Mouse (Mus musculus): ENCODE data around the gene Sap18. TPM values are rescaled to one million over a fixed set of nuclear protein-coding genes. Genes with fewer than 3 reads are reported as not detected.
"Not testable (repeated sequence)": the region's sequence is repeated elsewhere in the genome, so short reads cannot be mapped to it uniquely, and the experiment has no call there.

Gene Sap18
- polyA plus RNA-seq, 2 experiments = 6.0 to 18.0 TPM

GRCm38 (mm10) chr14:57825788-57826751, 28.1 kb downstream of the Sap18 start, which contains the start of the genes Ska3 and Mrpl57:
Gene Ska3, minus strand, starts transcription at chr14:57826185.
Gene Mrpl57, plus strand, starts transcription at chr14:57826234.
- peak; percentile 96 for ATAC-seq (ENCODE audit: insufficient read depth)
- peaks cover 9 to 14% of the 10 kb centered on the region in 2 experiments for H3K4me1 ChIP-seq (replicated peaks; ENCODE audit: control insufficient read depth in 2 of 2, insufficient read depth in 2 of 2, low read length in 1 of 2)
- H3K9me3 ChIP-seq (ENCODE audit: control insufficient read depth, low read length) = no peaks in the 10 kb centered on the region
- no peaks in the 10 kb centered on the region for H3K27me3 ChIP-seq (ENCODE audit: control insufficient read depth, insufficient read depth, low read length)
- under 1% methylated on average over 96 of the region's 96 CpGs for WGBS (ENCODE audit: insufficient replicate concordance)
- peak within 1 kb of the TSS; percentile 80 to 99 for H3K4me3 ChIP-seq (ENCODE audit: insufficient read depth in 1 of 2, low read depth in 2 of 2, low read length in 2 of 2)
- peak within 1 kb of the TSS; percentile 96 for H3K9ac ChIP-seq (replicated peaks)
- peaks cover 17% of the 10 kb centered on the region for H3K36me3 ChIP-seq (replicated peaks; ENCODE audit: control insufficient read depth, insufficient read depth, low read depth)
- peak within 1 kb of the TSS; percentile 97 for H3K4me2 ChIP-seq (ENCODE audit: low read depth)
- peak within 1 kb of the TSS; percentile 79 for H3K27ac ChIP-seq
- TF ChIP-seq CTCF (IDR thresholded peaks at IDR 0.05; ENCODE audit: low read depth) (peak; percentile 38), EP300 (IDR thresholded peaks at IDR 0.05; ENCODE audit: low read depth) (peak; percentile 49; the same call in 1 of the 2 replicates)
- DNase-seq (ENCODE audit: low read depth in 3 of 3, low spot score in 3 of 3) = peak; percentile 83 to 90 (median 85)

- peak overlapping the region; percentile 97 for H3K4me2 ChIP-seq (ENCODE audit: low read depth)
- 44% methylated on average over 1 of the region's 1 CpGs for WGBS (ENCODE audit: insufficient replicate concordance)
- no peak for ATAC-seq (ENCODE audit: insufficient read depth)
- H3K9ac ChIP-seq (replicated peaks) = peak overlapping the region; percentile 96
- no peak for DNase-seq (ENCODE audit: low read depth in 3 of 3, low spot score in 3 of 3)
- peaks cover 5% of the 10 kb centered on the region for H3K36me3 ChIP-seq (replicated peaks; ENCODE audit: control insufficient read depth, insufficient read depth, low read depth)
- H3K4me3 ChIP-seq (ENCODE audit: insufficient read depth in 1 of 2, low read depth in 2 of 2, low read length in 2 of 2) = peak overlapping the region; percentile 80 to 99
- H3K27me3 ChIP-seq (ENCODE audit: control insufficient read depth, insufficient read depth, low read length) = no peaks in the 10 kb centered on the region
- no peaks in the 10 kb centered on the region for H3K9me3 ChIP-seq (ENCODE audit: control insufficient read depth, low read length)
- TF ChIP-seq EP300 (IDR thresholded peaks at IDR 0.05; ENCODE audit: low read depth) (no peak), CTCF (IDR thresholded peaks at IDR 0.05; ENCODE audit: low read depth) (no peak)
- H3K4me1 ChIP-seq (replicated peaks; ENCODE audit: control insufficient read depth in 2 of 2, insufficient read depth in 2 of 2, low read length in 1 of 2) = peaks cover 9 to 14% of the 10 kb centered on the region in 2 experiments
- peak overlapping the region; percentile 79 for H3K27ac ChIP-seq
These were observed 29.3 kb downstream of the Sap18 start for GRCm38 (mm10) chr14:57827284-57827683.

GRCm38 (mm10) chr14:57833526-57833925, 35.5 kb downstream of the Sap18 start:
- ATAC-seq (ENCODE audit: insufficient read depth) (no peak), DNase-seq (ENCODE audit: low read depth in 3 of 3, low spot score in 3 of 3) (no peak)
- Histone ChIP-seq H3K4me2 (ENCODE audit: low read depth) (no peak overlapping the region), H3K9me3 (ENCODE audit: control insufficient read depth, low read length) (no peaks in the 10 kb centered on the region), H3K4me3 (ENCODE audit: insufficient read depth in 1 of 2, low read depth in 2 of 2, low read length in 2 of 2) (no peak overlapping the region), H3K4me1 (replicated peaks; ENCODE audit: control insufficient read depth in 2 of 2, insufficient read depth in 2 of 2, low read length in 1 of 2) (peaks cover 0 to 7% of the 10 kb centered on the region in 2 experiments; a peak in 2 of 4 replicates), H3K27ac (no peak overlapping the region), H3K9ac (replicated peaks) (no peak overlapping the region), H3K36me3 (replicated peaks; ENCODE audit: control insufficient read depth, insufficient read depth, low read depth) (peaks cover 2% of the 10 kb centered on the region; the same call in 1 of the 2 replicates), H3K27me3 (ENCODE audit: control insufficient read depth, insufficient read depth, low read length) (no peaks in the 10 kb centered on the region)
- TF ChIP-seq EP300 (IDR thresholded peaks at IDR 0.05; ENCODE audit: low read depth) (no peak), CTCF (IDR thresholded peaks at IDR 0.05; ENCODE audit: low read depth) (no peak)
- WGBS (ENCODE audit: insufficient replicate concordance) = 92% methylated on average over 2 of the region's 2 CpGs

- H3K4me3 ChIP-seq (ENCODE audit: insufficient read depth in 1 of 2, low read depth in 2 of 2, low read length in 2 of 2) = no peak overlapping the region
These were observed 37.2 kb downstream of the Sap18 start for GRCm38 (mm10) chr14:57835157-57835556.

GRCm38 (mm10) chr14:57844535-57844934, 46.6 kb downstream of the Sap18 start:
- H3K4me3 ChIP-seq (ENCODE audit: insufficient read depth in 1 of 2, low read depth in 2 of 2, low read length in 2 of 2) = no peak overlapping the region
- H3K27me3 ChIP-seq (ENCODE audit: control insufficient read depth, insufficient read depth, low read length) = no peaks in the 10 kb centered on the region
- no peak for DNase-seq (ENCODE audit: low read depth in 3 of 3, low spot score in 3 of 3)
- no peak overlapping the region for H3K9ac ChIP-seq (replicated peaks)
- H3K4me2 ChIP-seq (ENCODE audit: low read depth) = no peak overlapping the region
- no peaks in the 10 kb centered on the region for H3K9me3 ChIP-seq (ENCODE audit: control insufficient read depth, low read length)
- H3K4me1 ChIP-seq (replicated peaks; ENCODE audit: control insufficient read depth in 2 of 2, insufficient read depth in 2 of 2, low read length in 1 of 2) = peaks cover 0 to 6% of the 10 kb centered on the region in 2 experiments; a peak in 3 of 4 replicates
- H3K27ac ChIP-seq = no peak overlapping the region
- H3K36me3 ChIP-seq (replicated peaks; ENCODE audit: control insufficient read depth, insufficient read depth, low read depth) = no peaks in the 10 kb centered on the region; the same call in 1 of the 2 replicates
- ATAC-seq (ENCODE audit: insufficient read depth) = peak; percentile 75
- 53% methylated on average over 3 of the region's 3 CpGs for WGBS (ENCODE audit: insufficient replicate concordance)
- TF ChIP-seq EP300 (IDR thresholded peaks at IDR 0.05; ENCODE audit: low read depth) (no peak), CTCF (IDR thresholded peaks at IDR 0.05; ENCODE audit: low read depth) (no peak)

More at GRCm38 (mm10) chr14:57835157-57835556, 37.2 kb downstream of the Sap18 start:
- Histone ChIP-seq H3K9me3 (ENCODE audit: control insufficient read depth, low read length) (no peaks in the 10 kb centered on the region), H3K27me3 (ENCODE audit: control insufficient read depth, insufficient read depth, low read length) (no peaks in the 10 kb centered on the region), H3K4me2 (ENCODE audit: low read depth) (no peak overlapping the region), H3K36me3 (replicated peaks; ENCODE audit: control insufficient read depth, insufficient read depth, low read depth) (no peaks in the 10 kb centered on the region), H3K4me1 (replicated peaks; ENCODE audit: control insufficient read depth in 2 of 2, insufficient read depth in 2 of 2, low read length in 1 of 2) (peaks cover 0 to 7% of the 10 kb centered on the region in 2 experiments; a peak in 2 of 4 replicates), H3K9ac (replicated peaks) (no peak overlapping the region), H3K27ac (no peak overlapping the region)
- DNase-seq (ENCODE audit: low read depth in 3 of 3, low spot score in 3 of 3) (peak; percentile 37 to 48 (median 45)), ATAC-seq (ENCODE audit: insufficient read depth) (peak; percentile 90)
- WGBS (ENCODE audit: insufficient replicate concordance) = 12% methylated on average over 10 of the region's 10 CpGs
- TF ChIP-seq EP300 (IDR thresholded peaks at IDR 0.05; ENCODE audit: low read depth) (peak; percentile 65), CTCF (IDR thresholded peaks at IDR 0.05; ENCODE audit: low read depth) (no peak)

GRCm38 (mm10) chr14:57848061-57848460, 50.1 kb downstream of the Sap18 start:
- not testable (repeated sequence) for H3K36me3 ChIP-seq (replicated peaks; ENCODE audit: control insufficient read depth, insufficient read depth, low read depth); H3K27ac ChIP-seq; H3K4me1 ChIP-seq (replicated peaks; ENCODE audit: control insufficient read depth in 2 of 2, insufficient read depth in 2 of 2, low read length in 1 of 2); H3K4me2 ChIP-seq (ENCODE audit: low read depth); H3K27me3 ChIP-seq (ENCODE audit: control insufficient read depth, insufficient read depth, low read length); ATAC-seq (ENCODE audit: insufficient read depth); H3K9ac ChIP-seq (replicated peaks); H3K9me3 ChIP-seq (ENCODE audit: control insufficient read depth, low read length); H3K4me3 ChIP-seq (ENCODE audit: insufficient read depth in 1 of 2, low read depth in 2 of 2, low read length in 2 of 2); DNase-seq (ENCODE audit: low read depth in 3 of 3, low spot score in 3 of 3)
- 70% methylated on average over 5 of the region's 5 CpGs for WGBS (ENCODE audit: insufficient replicate concordance)
